Mouse (Mus musculus) limb, embryonic 14.5 days (tissue): ENCODE results near the gene Mbnl2. TPM values are rescaled to one million over a fixed set of nuclear protein-coding genes. Genes with fewer than 3 reads are reported as not detected.

Source experiments
- ATAC-seq: fragments of 200-750 bp; cut with Nextera tagmentation; 2 replicates; pipeline ENCODE4 v1.8.0; 2017; ENCODE audit warnings: low read depth, moderate number of reproducible peaks, moderate TSS enrichment; ENCODE audit not compliant: low FRiP score
- DNase-seq: peaks from one replicate; pipeline ENCODE4 v3.0.0-alpha.2; 2015; ENCODE audit warnings: low spot score
- H3K27ac ChIP-seq: fragments of 300-500 bp; sonication (generic); replicated peaks from 2 replicates; pipeline ENCODE4 v1.5.1; 2014; ENCODE audit warnings: low read depth, mild to moderate bottlenecking, low read length, moderate library complexity, mixed read lengths
- H3K27me3 ChIP-seq: fragments of 300-500 bp; sonication (generic); 2 replicates; pipeline ENCODE4 v1.6.1; 2014; ENCODE audit warnings: low read length, mixed read lengths; ENCODE audit not compliant: control insufficient read depth, insufficient read depth
- H3K36me3 ChIP-seq: fragments of 300-500 bp; sonication (generic); 2 replicates; pipeline ENCODE4 v1.6.1; 2014; ENCODE audit warnings: mild to moderate bottlenecking, low read length, moderate library complexity, mixed read lengths; ENCODE audit not compliant: control insufficient read depth, insufficient read depth
- H3K4me1 ChIP-seq: fragments of 300-500 bp; sonication (generic); 2 replicates; pipeline ENCODE4 v1.6.1; 2014; ENCODE audit warnings: antibody characterized with exemption, low read length, mixed read lengths; ENCODE audit not compliant: control insufficient read depth, insufficient read depth
- H3K4me2 ChIP-seq: fragments of 300-500 bp; sonication (generic); replicated peaks from 2 replicates; pipeline ENCODE4 v1.6.1; 2014; ENCODE audit warnings: low read depth, mild to moderate bottlenecking, low read length, moderate library complexity; ENCODE audit not compliant: severe bottlenecking
- H3K4me3 ChIP-seq: fragments of 300-500 bp; sonication (generic); replicated peaks from 2 replicates; pipeline ENCODE4 v1.5.1; 2014; ENCODE audit warnings: low read length
- H3K9ac ChIP-seq: fragments of 300-500 bp; sonication (generic); 2 replicates; pipeline ENCODE4 v1.6.1; 2014; ENCODE audit warnings: mild to moderate bottlenecking, low read depth, low read length, moderate library complexity; ENCODE audit not compliant: severe bottlenecking
- H3K9me3 ChIP-seq: fragments of 300-500 bp; sonication (generic); 2 replicates; pipeline ENCODE4 v1.6.1; 2016; ENCODE audit warnings: low read length; ENCODE audit not compliant: control insufficient read depth
- POLR2A ChIP-seq: fragments of 200-500 bp; IDR thresholded peaks from 2 replicates; pipeline ENCODE4 v1.8.0; 2012; ENCODE audit warnings: inconsistent platforms, mild to moderate bottlenecking, moderate library complexity, borderline replicate concordance; ENCODE audit not compliant: insufficient read depth, insufficient read length; ENCODE audit errors: extremely low read depth
- WGBS: fragments of 180-500 bp; shearing (Covaris S2); extraction: QIAGEN DNeasy Blood & Tissue Kit; methylation state at CpG from one replicate; pipeline ENCODE4 v1.1.7; 2014; 5-methylcytosine and 5-hydroxymethylcytosine counted together
- polyA plus RNA-seq, 2 experiments: library from polyadenylated mRNA; depleted of rRNA in 1 of 2; stranded (reverse) in 1 of 2; unstranded in 1 of 2; fragments of >200 nt; fragmentation: Nextera tagmentation in 1 of 2; extraction: Ambion mirVana in 1 of 2; gene quantifications; 2 replicates each; pipeline versions ENCODE4 v1.2.1 to v1.2.3; 2012 to 2014

Gene Mbnl2
- polyA plus RNA-seq, 2 experiments = 109 to 161 TPM

DNA sequence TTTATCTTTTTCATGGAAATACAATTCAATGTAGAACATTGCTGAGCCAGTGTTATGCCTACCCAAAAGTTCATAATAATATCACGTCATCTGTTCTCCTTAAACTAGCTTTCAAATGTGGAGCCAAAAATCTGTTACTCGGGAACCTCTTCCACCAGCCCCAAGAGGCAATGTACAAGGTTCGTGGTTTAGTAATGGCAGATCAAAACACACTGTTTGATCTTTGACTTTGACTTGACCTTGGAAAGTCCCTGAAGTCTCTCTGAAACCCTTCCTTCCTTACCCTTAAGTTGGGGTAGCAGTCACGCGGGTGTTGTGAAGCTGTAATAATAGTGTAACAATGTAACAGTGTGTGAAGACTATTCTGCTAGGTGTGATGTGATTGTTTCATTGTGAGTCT lies 93.0 kb downstream of the Mbnl2 start:
- DNase-seq (no peak), ATAC-seq (no peak)
- peaks cover 62% of the 10 kb centered on the region for H3K4me1 ChIP-seq
- H3K9me3 ChIP-seq = no peaks in the 10 kb centered on the region
- H3K36me3 ChIP-seq = peaks cover 9% of the 10 kb centered on the region
- no peak for TF ChIP-seq POLR2A
- no peak overlapping the region for H3K4me3 ChIP-seq
- 33% methylated on average over 5 of the region's 5 CpGs for WGBS
- H3K27me3 ChIP-seq = no peaks in the 10 kb centered on the region
- no peak overlapping the region for H3K9ac ChIP-seq
- no peak overlapping the region for H3K27ac ChIP-seq
- no peak overlapping the region for H3K4me2 ChIP-seq

DNA sequence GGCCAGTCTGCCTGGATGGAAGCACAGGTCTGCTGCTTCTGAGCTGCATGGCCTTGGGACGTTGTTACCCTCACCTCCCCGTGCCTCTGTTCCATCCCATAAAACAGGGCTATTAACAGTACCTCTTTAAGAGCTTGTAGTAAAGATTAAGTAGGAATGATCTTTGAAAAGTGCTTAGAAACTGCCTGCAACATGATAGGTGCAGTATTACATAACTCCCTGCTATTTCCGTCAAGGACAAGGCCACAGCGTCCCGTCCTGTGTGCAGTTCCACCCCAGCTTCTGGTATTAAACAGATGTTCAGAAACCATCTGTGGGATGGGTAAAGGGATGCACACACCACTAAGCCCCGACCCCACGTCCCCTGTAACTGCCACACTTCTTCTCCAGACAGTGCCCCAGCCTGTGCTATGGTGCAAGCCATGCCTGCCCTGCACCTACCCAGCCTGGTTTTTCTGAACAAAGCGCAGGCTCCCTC lies 93.5 kb downstream of the Mbnl2 start:
- H3K4me2 ChIP-seq = no peak overlapping the region
- H3K4me1 ChIP-seq = peaks cover 67% of the 10 kb centered on the region
- DNase-seq (no peak), ATAC-seq (peak; percentile 29; the same call in 1 of the 2 replicates)
- WGBS = 14% methylated on average over 8 of the region's 8 CpGs
- TF ChIP-seq POLR2A = no peak
- no peak overlapping the region for H3K4me3 ChIP-seq
- H3K9me3 ChIP-seq = no peaks in the 10 kb centered on the region
- H3K9ac ChIP-seq = 0 out of 2 replicates have a peak overlapping the region, but pooled peaks have one; percentile 16
- no peaks in the 10 kb centered on the region for H3K27me3 ChIP-seq
- 0 out of 2 replicates have a peak overlapping the region, but pooled peaks have one; percentile 39 for H3K27ac ChIP-seq
- H3K36me3 ChIP-seq = peaks cover 5% of the 10 kb centered on the region

DNA sequence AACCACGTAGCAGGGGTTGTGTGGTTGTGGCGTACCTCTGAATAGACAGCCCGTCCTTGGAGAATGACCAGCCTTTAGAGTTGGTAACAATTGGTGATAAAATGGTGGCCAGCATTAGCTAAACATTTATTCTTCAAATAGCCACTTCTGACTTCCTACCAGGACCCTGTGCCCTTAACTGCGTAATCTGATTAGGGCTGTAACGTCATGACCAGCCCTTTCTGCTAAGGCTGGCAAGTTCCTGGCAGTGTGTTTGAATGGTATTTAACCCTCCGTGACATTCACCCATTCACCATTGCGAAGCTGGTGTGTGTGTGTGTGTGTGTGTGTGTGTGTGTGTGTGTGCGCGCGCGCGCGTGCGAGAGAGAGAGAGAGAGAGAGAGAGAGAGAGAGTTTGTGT lies 94.6 kb downstream of the Mbnl2 start:
- Histone ChIP-seq H3K27ac (no peak overlapping the region), H3K4me1 (peaks cover 69% of the 10 kb centered on the region), H3K27me3 (no peaks in the 10 kb centered on the region), H3K9ac (no peak overlapping the region), H3K9me3 (no peaks in the 10 kb centered on the region), H3K4me2 (no peak overlapping the region), H3K4me3 (no peak overlapping the region), H3K36me3 (peaks cover 5% of the 10 kb centered on the region)
- no peak for TF ChIP-seq POLR2A
- DNase-seq (no peak), ATAC-seq (no peak)
- 82% methylated on average over 14 of the region's 14 CpGs for WGBS

DNA sequence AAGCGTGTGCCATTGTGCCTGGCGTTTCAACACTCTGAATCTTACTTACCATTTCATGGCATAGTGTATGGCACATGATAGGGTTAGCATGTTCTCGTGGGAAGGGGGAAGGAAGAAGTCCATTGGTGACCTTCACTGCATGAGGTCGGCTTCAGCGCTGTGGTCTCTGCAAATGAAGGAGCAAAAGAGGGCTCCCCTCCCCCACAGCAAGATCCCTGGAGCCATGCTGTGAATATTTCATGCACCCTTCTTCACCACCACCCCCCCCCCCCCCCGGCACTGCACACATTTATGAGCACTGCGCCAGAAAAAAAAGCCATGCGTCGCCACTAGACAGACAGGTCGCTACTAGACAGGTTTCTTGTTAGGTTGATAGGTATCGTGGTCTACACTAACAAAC lies 95.2 kb downstream of the Mbnl2 start:
- WGBS = 54% methylated on average over 11 of the region's 11 CpGs
- no peak for ATAC-seq
- Histone ChIP-seq H3K4me2 (no peak overlapping the region), H3K4me3 (no peak overlapping the region), H3K27ac (0 out of 2 replicates have a peak overlapping the region, but pooled peaks have one; percentile 19), H3K9me3 (no peaks in the 10 kb centered on the region), H3K9ac (no peak overlapping the region), H3K36me3 (peaks cover 9% of the 10 kb centered on the region), H3K27me3 (no peaks in the 10 kb centered on the region), H3K4me1 (peaks cover 72% of the 10 kb centered on the region)
- no peak for TF ChIP-seq POLR2A
- no peak for DNase-seq

DNA sequence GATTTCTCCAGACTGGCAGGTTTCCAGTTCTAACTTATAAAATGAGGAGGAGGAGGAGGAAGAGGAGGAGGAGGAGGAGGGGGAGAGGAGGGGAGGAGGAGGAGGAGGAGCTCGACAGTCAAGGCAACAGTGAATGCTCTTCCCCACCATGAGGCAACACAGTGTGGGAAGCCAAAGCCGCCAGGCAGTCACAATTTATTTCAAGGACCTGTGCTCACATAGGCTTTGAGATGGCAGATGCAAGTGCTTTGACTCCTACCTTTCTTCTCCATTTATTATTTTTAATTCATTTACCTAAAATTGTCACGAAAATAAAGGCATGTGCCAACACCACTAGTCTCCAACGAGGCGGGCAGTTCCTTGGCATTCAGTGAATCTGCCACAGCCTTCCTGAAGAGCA lies 95.7 kb downstream of the Mbnl2 start:
- 67% methylated on average over 5 of the region's 5 CpGs for WGBS
- peaks cover 73% of the 10 kb centered on the region for H3K4me1 ChIP-seq
- no peaks in the 10 kb centered on the region for H3K27me3 ChIP-seq
- no peak overlapping the region for H3K4me3 ChIP-seq
- TF ChIP-seq POLR2A = no peak
- peaks cover 9% of the 10 kb centered on the region for H3K36me3 ChIP-seq
- ATAC-seq (no peak), DNase-seq (no peak)
- H3K27ac ChIP-seq = no peak overlapping the region
- no peaks in the 10 kb centered on the region for H3K9me3 ChIP-seq
- no peak overlapping the region for H3K4me2 ChIP-seq
- H3K9ac ChIP-seq = no peak overlapping the region
